In the genomic region with DNA sequence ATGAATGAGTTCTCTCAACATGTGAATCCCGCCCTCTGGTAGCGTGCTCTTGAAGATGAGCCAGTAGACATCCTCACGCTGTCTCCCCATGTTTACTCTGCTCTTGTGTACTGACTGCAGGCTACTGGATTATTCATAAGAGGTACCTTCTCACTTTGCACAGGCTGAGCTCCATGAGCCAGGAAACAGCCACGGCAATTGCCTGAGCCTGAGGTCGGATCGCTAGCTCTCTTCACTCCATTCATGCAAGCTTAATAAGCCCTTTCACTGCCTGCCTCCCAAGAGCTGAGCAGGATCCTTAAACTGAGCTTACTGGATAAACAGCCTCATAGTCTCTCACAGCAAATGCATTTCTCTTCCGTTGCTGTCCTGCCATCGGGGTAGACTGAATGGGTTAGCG, we compare ENCODE assay signal across 14 mouse cellular contexts.
DNase-seq lines count a peak whose midpoint lies in the region; ATAC-seq and TF ChIP-seq lines count a peak whose summit lies in the region.
"Had no signal": no experiment of that assay in that cellular context is flagged by ENCODE, and none has a peak within 500 bp of the region (broad histone marks: within the 10 kb centered on the region; RNA-seq: fewer than 3 reads in every experiment).

No protein-coding gene starts in this region.

- H3K4me2 ChIP-seq in limb, embryonic 13.5 days (replicated peaks) = no peak overlapping the region
- H3K4me2 ChIP-seq in midbrain, embryonic 12.5 days (replicated peaks) = no peak overlapping the region
- no peak overlapping the region for H3K4me2 ChIP-seq in stomach, postnatal 0 days (replicated peaks; ENCODE audit: low read depth)
- H3K4me2 ChIP-seq: embryonic facial prominence, embryonic 12.5 days; liver, embryonic 15.5 days had no signal

- DNase-seq in cerebellum, postnatal 14 days = peak; percentile 34 to 46
- no peak for DNase-seq in cerebellum, adult 11-12 months
- no peak for DNase-seq in limb, embryonic 10.5 days (ENCODE audit: low spot score)
- DNase-seq in retina, postnatal 1 day = peak; percentile 59
- DNase-seq in stomach, postnatal 0 days (ENCODE audit: low spot score) = no peak
- no peak for DNase-seq in gastrocnemius, postnatal 14 days
- DNase-seq: adrenal gland, postnatal 36 days; cerebellum, adult 9-10 months; lung, postnatal 4 days had no signal

- TF ChIP-seq CTCF in stomach, postnatal 0 days (IDR thresholded peaks at IDR 0.05; ENCODE audit: low read depth) = no peak

- H3K9me3 ChIP-seq in limb, embryonic 13.5 days = peaks cover 12% of the 10 kb centered on the region
- no peaks in the 10 kb centered on the region for H3K9me3 ChIP-seq in limb, embryonic 10.5 days (replicated peaks)
- H3K9me3 ChIP-seq in midbrain, embryonic 12.5 days = 0 out of 2 replicates have a peak, but pooled peaks cover 9% of the 10 kb centered on the region
- H3K9me3 ChIP-seq in stomach, postnatal 0 days (ENCODE audit: control insufficient read depth, low read length) = no peaks in the 10 kb centered on the region
- H3K9me3 ChIP-seq: heart, embryonic 10.5 days; liver, embryonic 15.5 days had no signal

- H3K4me1 ChIP-seq in limb, embryonic 13.5 days = peaks cover 26% of the 10 kb centered on the region
- peaks cover 18% of the 10 kb centered on the region for H3K4me1 ChIP-seq in limb, embryonic 10.5 days
- peaks cover 18% of the 10 kb centered on the region for H3K4me1 ChIP-seq in midbrain, embryonic 12.5 days
- H3K4me1 ChIP-seq in stomach, postnatal 0 days (replicated peaks; ENCODE audit: control insufficient read depth, insufficient read depth) = 0 out of 2 replicates have a peak, but pooled peaks cover 2% of the 10 kb centered on the region
- H3K4me1 ChIP-seq: liver, embryonic 15.5 days had no signal

- intact Hi-C loops in gastrocnemius, postnatal 14 days (cut with DNase I; ENCODE audit: low total_unique reads) = loop anchor here (10.0 kb wide), 1 partner anchor 173 kb away; no protein-coding TSS in a partner anchor

- H3K36me3 ChIP-seq in limb, embryonic 13.5 days = peaks cover 11% of the 10 kb centered on the region
- H3K36me3 ChIP-seq in limb, embryonic 10.5 days = no peaks in the 10 kb centered on the region
- no peaks in the 10 kb centered on the region for H3K36me3 ChIP-seq in midbrain, embryonic 12.5 days
- H3K36me3 ChIP-seq in stomach, postnatal 0 days (ENCODE audit: control insufficient read depth, insufficient read depth, low read length) = no peaks in the 10 kb centered on the region
- H3K36me3 ChIP-seq: embryonic facial prominence, embryonic 12.5 days; liver, embryonic 15.5 days had no signal

- H3K9ac ChIP-seq in limb, embryonic 13.5 days = no peak overlapping the region
- no peak overlapping the region for H3K9ac ChIP-seq in midbrain, embryonic 12.5 days (replicated peaks)
- H3K9ac ChIP-seq in stomach, postnatal 0 days (ENCODE audit: low read length) = no peak overlapping the region
- H3K9ac ChIP-seq: embryonic facial prominence, embryonic 12.5 days; liver, embryonic 15.5 days had no signal

- TF ChIP-seq EP300 in stomach, postnatal 0 days (optimal IDR thresholded peaks at IDR 0.05) = no peak

- H3K27ac ChIP-seq in limb, embryonic 13.5 days = 0 out of 2 replicates have a peak overlapping the region, but pooled peaks have one; percentile 22
- no peak overlapping the region for H3K27ac ChIP-seq in limb, embryonic 10.5 days
- H3K27ac ChIP-seq in midbrain, embryonic 12.5 days (replicated peaks) = no peak overlapping the region; the same call in 1 of the 2 replicates
- no peak overlapping the region for H3K27ac ChIP-seq in stomach, postnatal 0 days (replicated peaks)
- H3K27ac ChIP-seq: liver, embryonic 15.5 days had no signal

- ATAC-seq in limb, embryonic 13.5 days (ENCODE audit: low FRiP score, low read depth) = no peak
- peak; percentile 20; the same call in 1 of the 2 replicates for ATAC-seq in midbrain, embryonic 12.5 days (ENCODE audit: low FRiP score, low read depth)
- ATAC-seq in stomach, postnatal 0 days (ENCODE audit: low FRiP score, low TSS enrichment) = no peak

- no peaks in the 10 kb centered on the region for H3K27me3 ChIP-seq in limb, embryonic 13.5 days
- no peaks in the 10 kb centered on the region for H3K27me3 ChIP-seq in limb, embryonic 10.5 days (ENCODE audit: low read depth, poor library complexity, severe bottlenecking)
- H3K27me3 ChIP-seq in midbrain, embryonic 12.5 days = no peaks in the 10 kb centered on the region
- no peaks in the 10 kb centered on the region for H3K27me3 ChIP-seq in stomach, postnatal 0 days (ENCODE audit: control insufficient read depth, insufficient read depth, low read length)
- H3K27me3 ChIP-seq: embryonic facial prominence, embryonic 12.5 days; liver, embryonic 15.5 days had no signal

- no peak overlapping the region for H3K4me3 ChIP-seq in limb, embryonic 13.5 days
- no peak overlapping the region for H3K4me3 ChIP-seq in limb, embryonic 10.5 days
- H3K4me3 ChIP-seq in midbrain, embryonic 12.5 days = no peak overlapping the region
- no peak overlapping the region for H3K4me3 ChIP-seq in stomach, postnatal 0 days (ENCODE audit: low read depth, low read length)
- H3K4me3 ChIP-seq: embryonic facial prominence, embryonic 12.5 days; heart, embryonic 10.5 days; liver, embryonic 15.5 days had no signal

- WGBS in limb, embryonic 13.5 days = 75% methylated on average over 9 of the region's 9 CpGs
- WGBS in limb, embryonic 10.5 days = 92% methylated on average over 9 of the region's 9 CpGs
- 62% methylated on average over 9 of the region's 9 CpGs for WGBS in midbrain, embryonic 12.5 days
- 77% methylated on average over 9 of the region's 9 CpGs for WGBS in stomach, postnatal 0 days

Comparison
In these comparisons a context has a peak if more than half of its experiments do, and no peak if none do; other contexts are left out.
1. DNase-seq: peak in cerebellum, postnatal 14 days (2 of 2) and retina, postnatal 1 day (single experiment); none in cerebellum, adult 11-12 months (single experiment), limb, embryonic 10.5 days (single experiment), stomach, postnatal 0 days (single experiment) and gastrocnemius, postnatal 14 days (single experiment).